Mouse (Mus musculus): ENCODE measurements at regions not wholly inside any gene's neighbourhood (a gene's known extent, or its start where the extent isn't known, plus 50 kb on each side); places are given as distances from the start of the nearest gene placed in this dataset.

DNA sequence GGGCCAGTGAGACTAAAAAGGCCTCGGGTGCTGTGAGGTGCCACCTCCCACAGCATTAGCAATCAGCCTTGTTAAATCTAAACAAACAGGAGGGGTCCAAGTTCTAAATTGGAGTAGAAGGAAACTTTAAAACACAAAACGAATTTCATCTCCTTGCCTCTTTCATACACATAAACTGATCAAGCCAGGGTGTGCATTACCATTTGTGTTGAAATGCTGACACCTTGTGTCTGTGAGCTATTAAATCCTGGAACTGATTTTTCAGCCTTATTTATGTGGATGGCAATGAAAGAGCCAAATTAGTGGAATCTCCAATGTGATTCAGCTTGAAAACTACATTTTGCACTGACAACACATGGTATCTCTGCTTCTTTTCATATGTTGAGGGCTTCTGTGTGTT is 114.8 kb downstream of the Pcsk1 start:
- in situ Hi-C loops (cut with MboI; ENCODE audit: low sequenced_read_pairs in 2 of 2, unreplicated experiment in 2 of 2) = no loop called here
- no peaks in the 10 kb centered on the region for H3K4me1 ChIP-seq (ENCODE audit: control insufficient read depth in 2 of 2, insufficient read depth in 2 of 2, low read length in 2 of 2, poor library complexity in 1 of 2)
- no peak overlapping the region for H3K4me3 ChIP-seq (ENCODE audit: insufficient read depth in 1 of 2, low read depth in 1 of 2, low read length in 2 of 2, poor library complexity in 1 of 2, severe bottlenecking in 1 of 2)
- no peaks in the 10 kb centered on the region for H3K36me3 ChIP-seq (ENCODE audit: control insufficient read depth, insufficient read depth, low read length, poor library complexity, severe bottlenecking)
- H3K27ac ChIP-seq (ENCODE audit: insufficient read depth, low read depth, low read length, poor library complexity, severe bottlenecking) = no peak overlapping the region
- DNase-seq (ENCODE audit: low read depth, low spot score) = no peak
- TF ChIP-seq CHD2 (IDR thresholded peaks at IDR 0.05; ENCODE audit: low read depth, low read length) (no peak), ZNF384 (IDR thresholded peaks at IDR 0.05; ENCODE audit: low read depth, low read length) (no peak), ZC3H11A (IDR thresholded peaks at IDR 0.05; ENCODE audit: borderline replicate concordance, low read depth, low read length) (peak; percentile 29; the same call in 1 of the 2 replicates)
- H3K9ac ChIP-seq (ENCODE audit: insufficient read depth, low read depth, low read length, poor library complexity, severe bottlenecking) = no peak overlapping the region
- H3K9me3 ChIP-seq (ENCODE audit: control insufficient read depth, insufficient read depth, low read depth, low read length) = no peaks in the 10 kb centered on the region

GRCm38 (mm10) chr13:75223944-75224343 is 134.3 kb downstream of the Pcsk1 start:
- in situ Hi-C loops (cut with MboI; ENCODE audit: low sequenced_read_pairs in 2 of 2, unreplicated experiment in 2 of 2) = loop anchor here in 1 of 2 experiments (10.0 kb wide), 1 partner anchor 571 kb away; no protein-coding TSS in a partner anchor
- Histone ChIP-seq H3K4me3 (ENCODE audit: insufficient read depth in 1 of 2, low read depth in 1 of 2, low read length in 2 of 2, poor library complexity in 1 of 2, severe bottlenecking in 1 of 2) (no peak overlapping the region), H3K9ac (ENCODE audit: insufficient read depth, low read depth, low read length, poor library complexity, severe bottlenecking) (no peak overlapping the region), H3K9me3 (ENCODE audit: control insufficient read depth, insufficient read depth, low read depth, low read length) (no peaks in the 10 kb centered on the region), H3K36me3 (ENCODE audit: control insufficient read depth, insufficient read depth, low read length, poor library complexity, severe bottlenecking) (no peaks in the 10 kb centered on the region), H3K4me1 (ENCODE audit: control insufficient read depth in 2 of 2, insufficient read depth in 2 of 2, low read length in 2 of 2, poor library complexity in 1 of 2) (no peaks in the 10 kb centered on the region), H3K27ac (ENCODE audit: insufficient read depth, low read depth, low read length, poor library complexity, severe bottlenecking) (no peak overlapping the region)
- DNase-seq (ENCODE audit: low read depth, low spot score) = no peak
- TF ChIP-seq CHD2 (IDR thresholded peaks at IDR 0.05; ENCODE audit: low read depth, low read length) = no peak
- TF ChIP-seq MAFK (IDR thresholded peaks at IDR 0.05; ENCODE audit: insufficient read depth, low read depth, low read length) = no peak
- TF ChIP-seq HCFC1 (IDR thresholded peaks at IDR 0.05; ENCODE audit: borderline replicate concordance, insufficient read depth, low read length) = no peak
- TF ChIP-seq ZC3H11A (IDR thresholded peaks at IDR 0.05; ENCODE audit: borderline replicate concordance, low read depth, low read length) = no peak
- TF ChIP-seq ZNF384 (IDR thresholded peaks at IDR 0.05; ENCODE audit: low read depth, low read length) = no peak

DNA sequence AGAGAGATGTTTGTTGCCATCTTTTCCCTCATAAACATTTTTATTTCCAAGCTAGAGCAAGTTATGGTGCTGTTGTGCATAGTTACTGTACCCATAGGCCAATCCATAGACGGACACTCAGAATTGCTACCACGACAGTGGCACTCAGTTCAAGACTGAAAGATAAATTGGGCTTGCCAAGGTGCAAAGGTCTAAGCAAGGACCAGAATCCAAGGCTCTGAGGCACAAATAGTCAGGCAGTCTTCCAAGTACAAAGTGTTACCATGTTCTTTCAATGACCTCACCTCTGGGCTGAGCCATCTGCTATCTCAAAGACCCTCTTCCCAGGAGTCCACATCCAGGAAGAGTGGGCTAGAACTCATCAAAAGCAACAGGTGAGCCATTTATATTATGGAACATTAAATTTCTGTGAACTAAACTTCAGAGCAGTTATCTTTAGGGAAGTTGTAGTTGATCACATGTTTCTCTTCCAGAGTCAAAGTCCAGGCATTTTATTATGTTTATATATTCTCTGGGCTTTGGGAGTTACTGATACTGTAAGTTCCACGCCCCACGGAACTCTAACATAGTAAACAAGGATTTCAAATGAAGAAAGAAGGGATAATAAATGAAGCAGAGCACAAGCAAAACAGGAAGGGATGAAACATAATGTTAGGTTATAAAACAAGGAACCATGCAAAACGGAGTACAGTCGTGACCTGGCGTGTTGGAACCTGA is 136.1 kb downstream of the Pcsk1 start:
- Histone ChIP-seq H3K4me3 (ENCODE audit: insufficient read depth in 1 of 2, low read depth in 1 of 2, low read length in 2 of 2, poor library complexity in 1 of 2, severe bottlenecking in 1 of 2) (no peak overlapping the region), H3K27ac (ENCODE audit: insufficient read depth, low read depth, low read length, poor library complexity, severe bottlenecking) (no peak overlapping the region), H3K9ac (ENCODE audit: insufficient read depth, low read depth, low read length, poor library complexity, severe bottlenecking) (no peak overlapping the region), H3K9me3 (ENCODE audit: control insufficient read depth, insufficient read depth, low read depth, low read length) (no peaks in the 10 kb centered on the region), H3K36me3 (ENCODE audit: control insufficient read depth, insufficient read depth, low read length, poor library complexity, severe bottlenecking) (no peaks in the 10 kb centered on the region), H3K4me1 (ENCODE audit: control insufficient read depth in 2 of 2, insufficient read depth in 2 of 2, low read length in 2 of 2, poor library complexity in 1 of 2) (no peaks in the 10 kb centered on the region)
- TF ChIP-seq CHD2 (IDR thresholded peaks at IDR 0.05; ENCODE audit: low read depth, low read length) (no peak), HCFC1 (IDR thresholded peaks at IDR 0.05; ENCODE audit: borderline replicate concordance, insufficient read depth, low read length) (no peak), ZNF384 (IDR thresholded peaks at IDR 0.05; ENCODE audit: low read depth, low read length) (no peak)
- in situ Hi-C loops (cut with MboI; ENCODE audit: low sequenced_read_pairs in 2 of 2, unreplicated experiment in 2 of 2) = loop anchor here in 1 of 2 experiments (10.0 kb wide), 1 partner anchor 569 kb away; no protein-coding TSS in a partner anchor
- DNase-seq (ENCODE audit: low read depth, low spot score) = no peak

- H3K27ac ChIP-seq (ENCODE audit: insufficient read depth, low read depth, low read length, poor library complexity, severe bottlenecking) = no peak overlapping the region
- H3K36me3 ChIP-seq (ENCODE audit: control insufficient read depth, insufficient read depth, low read length, poor library complexity, severe bottlenecking) = no peaks in the 10 kb centered on the region
- in situ Hi-C loops (cut with MboI; ENCODE audit: low sequenced_read_pairs in 2 of 2, unreplicated experiment in 2 of 2) = loop anchor here in 1 of 2 experiments (10.0 kb wide), 1 partner anchor 567 kb away; no protein-coding TSS in a partner anchor
- H3K4me1 ChIP-seq (ENCODE audit: control insufficient read depth in 2 of 2, insufficient read depth in 2 of 2, low read length in 2 of 2, poor library complexity in 1 of 2) = peaks cover 0 to 2% of the 10 kb centered on the region in 2 experiments; a peak in 1 of 4 replicates
- no peak for TF ChIP-seq ZNF384 (IDR thresholded peaks at IDR 0.05; ENCODE audit: low read depth, low read length)
- TF ChIP-seq HCFC1 (IDR thresholded peaks at IDR 0.05; ENCODE audit: borderline replicate concordance, insufficient read depth, low read length) = no peak
- no peak for TF ChIP-seq CHD2 (IDR thresholded peaks at IDR 0.05; ENCODE audit: low read depth, low read length)
- TF ChIP-seq ZC3H11A (IDR thresholded peaks at IDR 0.05; ENCODE audit: borderline replicate concordance, low read depth, low read length) = peak; percentile 91
- TF ChIP-seq MAFK (IDR thresholded peaks at IDR 0.05; ENCODE audit: insufficient read depth, low read depth, low read length) = no peak
- H3K9me3 ChIP-seq (ENCODE audit: control insufficient read depth, insufficient read depth, low read depth, low read length) = no peaks in the 10 kb centered on the region
- no peak overlapping the region for H3K9ac ChIP-seq (ENCODE audit: insufficient read depth, low read depth, low read length, poor library complexity, severe bottlenecking)
- H3K4me3 ChIP-seq (ENCODE audit: insufficient read depth in 1 of 2, low read depth in 1 of 2, low read length in 2 of 2, poor library complexity in 1 of 2, severe bottlenecking in 1 of 2) = no peak overlapping the region
- peak; percentile 38 for DNase-seq (ENCODE audit: low read depth, low spot score)
Measured at GRCm38 (mm10) chr13:75227616-75228277, 138.1 kb downstream of the Pcsk1 start.

All from ES-E14 (cell line).